Mouse (Mus musculus): ENCODE results near the gene Swap70.

The Swap70 gene

GRCm38 (mm10) chr7:110271814-110272213 is 50.3 kb downstream of the Swap70 start:
- no peak for DNase-seq (ENCODE audit: low spot score in 2 of 2)

DNA sequence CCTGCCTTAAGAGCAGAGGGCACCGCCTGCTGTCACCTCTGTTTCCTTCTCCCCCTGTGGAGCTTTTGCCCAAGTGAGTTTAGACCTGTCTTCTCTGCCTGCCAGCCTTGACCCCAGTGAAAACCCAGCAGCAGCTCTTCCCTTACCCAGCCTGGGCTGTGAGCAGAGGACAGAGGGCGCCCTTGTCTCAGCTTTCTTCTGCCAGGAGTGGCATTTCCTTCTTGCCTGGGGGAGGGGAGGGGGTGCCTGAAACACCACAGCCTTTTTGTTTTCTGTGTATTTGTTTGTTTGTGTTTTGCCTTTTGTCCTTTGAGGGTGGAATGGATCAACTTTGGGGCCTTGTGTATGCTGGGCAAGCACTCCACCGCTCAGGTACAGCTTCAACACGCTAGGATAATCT is 50.9 kb downstream of the Swap70 start:
- DNase-seq (ENCODE audit: low spot score in 2 of 2) = no peak

DNA sequence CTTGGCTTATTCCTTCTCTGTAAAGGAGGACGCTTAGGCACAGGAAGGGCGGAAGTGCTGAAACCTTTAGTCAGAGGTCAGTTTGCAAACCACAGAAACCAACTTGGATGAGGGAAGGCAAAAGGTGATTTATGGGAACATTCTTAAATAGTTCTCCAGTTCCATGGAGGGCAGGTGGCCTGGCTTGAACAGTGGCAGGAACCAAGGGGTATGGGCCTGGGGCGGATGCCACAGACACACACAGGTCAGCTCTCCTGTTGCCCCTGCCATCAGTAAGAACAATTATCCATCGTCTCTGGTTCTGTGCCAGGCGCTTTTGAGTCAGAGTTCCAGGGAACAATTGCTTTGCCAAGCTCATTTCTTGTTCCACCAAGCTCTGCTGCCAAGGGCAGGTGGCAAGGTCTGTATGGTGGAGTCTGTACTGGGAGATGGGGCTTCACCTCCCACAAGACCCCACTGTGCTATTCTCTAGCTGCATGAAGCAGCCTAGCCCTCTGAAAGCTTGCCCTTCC is 56.3 kb downstream of the Swap70 start:
- DNase-seq (ENCODE audit: low spot score in 2 of 2) = no peak

GRCm38 (mm10) chr7:110279183-110279582 is 57.7 kb downstream of the Swap70 start:
- DNase-seq (ENCODE audit: low spot score in 2 of 2) = no peak

GRCm38 (mm10) chr7:110281435-110282256 is 60.1 kb downstream of the Swap70 start:
- DNase-seq (ENCODE audit: low spot score in 2 of 2) = no peak

DNA sequence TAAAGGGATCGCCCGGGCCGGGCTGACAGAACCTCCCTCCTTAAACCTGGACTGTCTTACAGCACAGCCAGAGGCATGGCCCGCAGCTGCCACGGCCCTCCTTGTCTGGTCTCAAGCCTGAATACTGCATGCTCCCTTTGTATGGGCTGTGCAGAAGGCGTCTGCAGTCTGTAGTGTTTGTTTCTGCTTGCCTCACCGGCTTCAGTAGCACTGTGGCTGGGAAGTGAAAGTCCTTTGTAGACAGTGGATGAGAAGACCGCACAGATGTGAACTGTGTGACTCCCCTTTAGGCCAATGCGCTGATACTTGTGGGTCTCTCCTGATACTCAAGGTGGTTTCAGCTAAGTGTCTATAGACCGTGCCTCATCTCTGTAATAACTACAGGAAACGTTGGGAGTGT is 61.3 kb downstream of the Swap70 start:
- no peak for DNase-seq (ENCODE audit: low spot score in 2 of 2)

- no peak for DNase-seq (ENCODE audit: low spot score in 2 of 2)
Observed at GRCm38 (mm10) chr7:110283484-110284275, 62.2 kb downstream of the Swap70 start.

GRCm38 (mm10) chr7:110285076-110285848 is 63.8 kb downstream of the Swap70 start:
- no peak for DNase-seq (ENCODE audit: low spot score in 2 of 2)

GRCm38 (mm10) chr7:110285849-110286151 is 64.3 kb downstream of the Swap70 start:
- DNase-seq (ENCODE audit: low spot score in 2 of 2) = no peak

DNA sequence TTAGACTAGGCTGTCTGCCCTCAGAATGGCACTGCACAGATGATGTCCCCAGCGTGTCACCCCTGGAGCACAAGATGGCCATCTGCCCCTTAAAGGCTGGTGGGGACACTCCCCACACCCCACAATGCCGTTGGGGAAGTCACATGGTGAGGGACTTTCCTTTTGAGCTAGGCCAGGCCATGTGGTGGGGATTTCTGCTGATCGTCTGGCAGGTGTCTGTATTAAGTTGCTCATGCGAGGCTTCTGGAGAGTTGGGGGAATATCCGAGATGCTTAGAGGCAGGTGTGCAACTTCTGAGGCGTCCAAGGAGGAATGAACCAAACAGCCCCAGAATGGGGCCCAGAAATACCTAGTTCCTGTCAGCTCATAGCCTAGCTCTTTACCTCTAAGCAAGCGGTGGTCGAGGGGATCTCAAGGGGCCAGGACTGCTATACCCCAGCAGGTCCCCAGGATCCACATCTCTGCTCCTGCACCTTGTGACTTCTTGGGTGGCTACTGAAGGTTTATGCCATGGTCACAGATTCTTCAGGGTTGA is 64.8 kb downstream of the Swap70 start:
- DNase-seq (ENCODE audit: low spot score in 2 of 2) = no peak

- peak; percentile 25 to 84 for DNase-seq (ENCODE audit: low spot score in 2 of 2)
Observed at GRCm38 (mm10) chr7:110286838-110287475, 65.4 kb downstream of the Swap70 start.

DNA sequence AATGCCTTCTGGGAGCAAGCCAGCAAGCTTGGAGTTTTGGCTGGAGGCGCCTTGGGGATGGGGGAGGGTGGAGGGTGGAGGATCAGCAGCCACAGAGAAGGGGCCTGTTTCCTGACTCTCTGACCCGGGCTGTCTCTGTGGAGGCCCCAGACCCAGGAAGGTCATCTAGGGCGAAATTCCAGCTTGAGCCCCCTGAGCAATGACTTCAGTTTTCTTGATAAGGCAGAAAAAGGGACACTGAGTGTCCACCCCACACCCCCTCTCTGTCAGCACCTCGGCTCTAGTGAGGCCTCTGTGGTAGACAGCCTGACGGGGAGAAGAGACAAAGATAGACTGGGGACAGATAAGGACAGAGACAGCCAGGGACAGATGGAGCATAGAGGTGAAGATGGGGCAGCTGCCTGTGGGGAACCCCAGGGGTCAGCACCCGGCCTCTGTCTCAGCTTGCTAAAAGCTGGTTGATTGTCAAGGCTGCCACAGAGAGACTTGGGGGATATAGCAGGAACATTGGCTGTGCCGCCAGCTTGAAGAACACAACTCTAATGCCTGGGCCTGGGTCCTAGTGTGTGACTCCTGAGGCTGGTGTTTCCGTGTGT is 66.1 kb downstream of the Swap70 start:
- DNase-seq (ENCODE audit: low spot score in 2 of 2) = no peak

DNA sequence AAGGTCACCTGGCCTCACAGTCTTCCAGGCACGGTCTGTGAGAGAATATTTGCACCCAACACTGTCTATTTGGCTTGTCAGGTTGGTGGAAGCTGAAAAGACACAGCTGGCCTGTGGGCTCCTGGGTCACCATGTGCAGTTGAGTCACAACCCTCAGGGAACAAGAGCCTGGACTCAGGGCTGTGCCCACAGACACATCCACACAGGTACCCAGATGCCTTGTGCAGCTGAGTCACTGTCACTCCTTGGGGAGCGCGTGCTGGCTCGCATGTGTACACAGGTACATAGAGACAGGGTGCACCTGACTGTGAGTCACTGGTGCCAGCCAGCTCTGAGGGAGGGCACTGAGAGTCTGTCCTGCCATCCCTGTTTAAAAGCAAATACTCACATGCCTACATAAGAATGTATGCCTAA is 66.7 kb downstream of the Swap70 start:
- DNase-seq (ENCODE audit: low spot score in 2 of 2) = no peak

DNA sequence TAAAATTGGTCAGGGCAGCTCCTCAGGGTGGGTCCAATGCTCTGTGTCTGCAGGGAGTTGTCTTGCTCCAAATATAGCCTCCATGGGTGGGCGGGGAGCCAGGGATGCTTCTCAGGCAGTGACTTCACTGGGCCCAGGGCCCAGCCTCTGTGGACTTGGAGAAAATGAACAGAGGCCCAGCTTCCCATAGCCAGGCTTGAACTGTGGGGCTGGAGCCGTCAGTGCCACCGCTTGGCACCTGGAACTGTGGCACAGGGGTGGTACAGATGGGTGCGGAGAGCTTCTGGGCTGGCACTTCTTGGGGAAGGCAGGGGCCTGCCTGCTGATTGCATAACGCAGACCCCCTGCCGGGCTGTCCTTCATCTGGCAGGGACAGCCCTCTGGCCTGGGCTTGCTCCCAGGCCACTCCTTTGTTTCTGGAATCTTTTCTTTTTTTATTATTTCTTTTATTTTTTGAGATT is 67.2 kb downstream of the Swap70 start:
- peak in 1 of 2 experiments; percentile 15 for DNase-seq (ENCODE audit: low spot score in 2 of 2)

GRCm38 (mm10) chr7:110289647-110290046 is 68.1 kb downstream of the Swap70 start:
- no peak for DNase-seq (ENCODE audit: low spot score in 2 of 2)

- no peak for DNase-seq (ENCODE audit: low spot score in 2 of 2)
Observed at GRCm38 (mm10) chr7:110296889-110297603, 75.5 kb downstream of the Swap70 start.

- no peak for DNase-seq (ENCODE audit: low spot score in 2 of 2)
Observed at GRCm38 (mm10) chr7:110297611-110298010, 76.1 kb downstream of the Swap70 start.

GRCm38 (mm10) chr7:110298090-110298489 is 76.6 kb downstream of the Swap70 start:
- DNase-seq (ENCODE audit: low spot score in 2 of 2) = no peak

DNA sequence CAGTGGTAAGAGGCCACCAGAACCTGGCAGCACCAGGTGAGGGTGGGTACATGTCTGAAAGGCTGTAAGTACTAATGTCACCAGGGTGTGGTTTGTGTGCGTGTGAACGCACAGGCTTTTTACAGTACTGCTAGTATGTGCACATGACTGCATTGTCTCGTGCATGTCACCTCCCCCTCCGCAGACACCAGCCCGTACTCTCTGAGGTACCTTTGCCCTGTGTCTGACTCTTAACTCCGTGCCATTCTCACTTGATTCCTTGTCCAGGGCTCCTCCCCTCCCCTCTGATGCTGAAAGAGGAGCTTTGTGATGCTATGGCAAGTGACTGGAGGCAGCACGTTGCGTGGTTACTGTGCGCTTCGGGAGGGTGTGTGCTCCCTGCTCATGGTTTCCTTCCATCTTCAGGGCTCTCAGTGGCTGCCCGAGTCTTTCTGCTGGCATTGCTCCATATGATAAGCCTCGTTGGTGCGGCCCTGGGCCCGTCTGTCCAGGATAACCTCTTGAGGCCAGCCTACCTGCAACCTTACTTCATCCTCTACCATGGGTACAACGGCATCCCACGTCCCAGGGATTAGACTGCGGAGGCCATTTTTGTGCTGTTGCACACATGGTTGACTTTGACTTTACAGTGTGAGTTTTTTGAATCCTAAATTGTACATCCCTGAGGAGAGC is 77.4 kb downstream of the Swap70 start:
- DNase-seq (ENCODE audit: low spot score in 2 of 2) = no peak

- DNase-seq (ENCODE audit: low spot score in 2 of 2) = no peak
Observed at GRCm38 (mm10) chr7:110302886-110303285, 81.4 kb downstream of the Swap70 start.
